Mouse (Mus musculus): ENCODE results near the gene Fdxr. TPM values are rescaled to one million over a fixed set of nuclear protein-coding genes. Genes with fewer than 3 reads are reported as not detected.

Fdxr gene
- polyA plus RNA-seq, 1 experiment from 2014 or later: 10.0 TPM

DNA sequence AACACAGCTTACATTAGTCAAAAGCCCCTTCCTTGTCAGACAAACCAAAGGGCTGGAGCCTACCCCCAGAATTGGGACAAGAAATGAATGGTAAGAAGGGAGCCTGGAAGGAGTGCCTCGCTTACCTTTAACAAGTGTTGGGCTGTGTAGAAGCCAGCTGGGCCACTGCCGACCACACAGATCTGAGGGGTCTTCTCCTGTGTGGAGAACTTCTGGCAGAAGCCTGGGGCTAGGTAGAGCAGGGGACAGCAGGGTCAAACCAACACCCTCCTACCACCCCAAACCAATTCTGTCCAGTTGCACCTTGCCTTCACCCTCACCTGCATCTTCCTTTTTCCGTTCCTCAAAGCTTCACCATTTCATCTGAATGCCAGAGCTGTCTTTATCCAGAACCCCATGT, 896 bp downstream of the Fdxr start:
- Histone ChIP-seq H3K27me3 (ENCODE audit: control insufficient read depth, insufficient read depth, low read length) (peaks cover under 1% of the 10 kb centered on the region; the same call in 1 of the 2 replicates), H3K4me2 (peak overlapping the region; percentile 92), H3K4me3 (ENCODE audit: low read depth, low read length) (peak overlapping the region; percentile 56), H3K9me3 (replicated peaks; ENCODE audit: control insufficient read depth, low read length) (no peaks in the 10 kb centered on the region), H3K4me1 (ENCODE audit: control insufficient read depth, insufficient read depth, low read length) (peaks cover 16% of the 10 kb centered on the region), H3K9ac (ENCODE audit: low read depth, low read length) (peak overlapping the region; percentile 74), H3K27ac (ENCODE audit: low read depth, low read length) (no peak overlapping the region), H3K36me3 (ENCODE audit: control insufficient read depth, insufficient read depth, low read length) (no peaks in the 10 kb centered on the region)
- WGBS (ENCODE audit: insufficient replicate concordance): 53% methylated on average over 3 of the region's 3 CpGs
- no peak for ATAC-seq (replicated peaks; ENCODE audit: insufficient number of reproducible peaks, low FRiP score, low TSS enrichment)

DNA sequence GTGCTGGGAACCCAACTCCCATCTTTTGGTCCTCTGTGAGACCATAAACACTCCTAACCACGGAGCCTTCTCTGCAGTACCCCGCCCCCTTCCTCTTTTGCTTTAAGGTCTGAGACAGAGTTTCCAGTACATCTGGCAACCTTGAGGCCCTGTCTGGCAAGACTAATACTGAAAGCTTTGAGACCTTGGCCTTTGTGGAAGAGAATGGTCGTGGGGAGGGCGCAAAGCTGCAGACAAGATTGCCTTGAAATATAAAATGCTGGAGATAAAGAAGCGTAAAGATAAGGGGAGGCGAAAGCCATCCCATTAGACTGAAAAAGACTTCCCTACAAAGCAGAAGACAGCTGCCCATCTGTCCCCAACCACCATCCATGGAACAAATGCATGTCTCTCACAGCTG, 1.3 kb downstream of the Fdxr start:
- no peak overlapping the region for H3K4me3 ChIP-seq (ENCODE audit: low read depth, low read length)

DNA sequence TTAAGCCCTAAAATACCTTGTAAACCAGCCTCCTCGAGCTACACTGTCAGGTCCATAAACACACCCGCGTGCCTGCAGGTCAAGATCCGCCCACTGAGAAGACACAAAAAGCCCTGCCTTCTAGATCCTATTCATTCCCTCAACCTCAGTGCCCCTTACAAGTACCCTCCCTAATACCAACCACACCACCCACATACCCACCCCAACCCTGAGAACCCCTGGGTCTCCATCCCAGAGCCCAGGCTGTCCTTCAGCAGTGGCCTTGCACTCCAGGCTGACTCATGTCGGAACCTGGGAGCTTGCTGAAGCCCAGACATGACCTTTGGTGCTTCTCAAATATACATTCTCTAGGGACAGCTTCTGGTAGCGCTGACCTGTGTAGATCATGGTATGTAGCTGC, 2.1 kb downstream of the Fdxr start:
- H3K36me3 ChIP-seq (ENCODE audit: control insufficient read depth, insufficient read depth, low read length): no peaks in the 10 kb centered on the region
- 89% methylated on average over 6 of the region's 6 CpGs for WGBS (ENCODE audit: insufficient replicate concordance)
- no peak overlapping the region for H3K4me3 ChIP-seq (ENCODE audit: low read depth, low read length)
- H3K4me1 ChIP-seq (ENCODE audit: control insufficient read depth, insufficient read depth, low read length): peaks cover 16% of the 10 kb centered on the region
- H3K9ac ChIP-seq (ENCODE audit: low read depth, low read length): no peak overlapping the region
- no peak overlapping the region for H3K27ac ChIP-seq (ENCODE audit: low read depth, low read length)
- ATAC-seq (replicated peaks; ENCODE audit: insufficient number of reproducible peaks, low FRiP score, low TSS enrichment): no peak
- peaks cover 3% of the 10 kb centered on the region for H3K27me3 ChIP-seq (ENCODE audit: control insufficient read depth, insufficient read depth, low read length)
- H3K9me3 ChIP-seq (replicated peaks; ENCODE audit: control insufficient read depth, low read length): no peaks in the 10 kb centered on the region
- H3K4me2 ChIP-seq: no peak overlapping the region

More for the DNA sequence above, 1.3 kb downstream of the Fdxr start:
- Histone ChIP-seq H3K9me3 (replicated peaks; ENCODE audit: control insufficient read depth, low read length) (no peaks in the 10 kb centered on the region), H3K36me3 (ENCODE audit: control insufficient read depth, insufficient read depth, low read length) (no peaks in the 10 kb centered on the region), H3K4me1 (ENCODE audit: control insufficient read depth, insufficient read depth, low read length) (peaks cover 16% of the 10 kb centered on the region), H3K9ac (ENCODE audit: low read depth, low read length) (no peak overlapping the region), H3K4me2 (no peak overlapping the region), H3K27me3 (ENCODE audit: control insufficient read depth, insufficient read depth, low read length) (peaks cover 3% of the 10 kb centered on the region; the same call in 1 of the 2 replicates), H3K27ac (ENCODE audit: low read depth, low read length) (no peak overlapping the region)
- WGBS (ENCODE audit: insufficient replicate concordance): 71% methylated on average over 6 of the region's 6 CpGs
- ATAC-seq (replicated peaks; ENCODE audit: insufficient number of reproducible peaks, low FRiP score, low TSS enrichment): no peak

DNA sequence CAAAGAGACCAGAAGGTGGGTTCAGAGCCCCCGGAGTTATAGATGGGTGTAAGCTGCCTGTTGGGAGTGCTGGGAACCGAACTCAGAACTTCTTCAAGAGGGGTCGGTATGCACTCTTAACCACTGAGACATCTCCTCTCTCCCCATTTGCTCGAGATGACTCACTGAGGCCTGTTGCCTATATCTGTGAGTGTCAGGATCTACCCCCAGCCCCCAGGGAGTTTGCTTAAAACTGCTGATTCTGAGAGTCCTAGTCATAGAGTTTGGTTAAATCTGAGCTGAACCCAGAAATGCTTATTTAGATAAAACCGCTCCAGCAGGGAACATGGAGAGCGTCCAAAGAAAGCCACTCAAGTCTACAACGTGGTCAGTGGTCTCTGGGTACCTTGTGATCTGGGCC, 2.7 kb downstream of the Fdxr start:
- Histone ChIP-seq H3K36me3 (ENCODE audit: control insufficient read depth, insufficient read depth, low read length) (0 out of 2 replicates have a peak, but pooled peaks cover under 1% of the 10 kb centered on the region), H3K27me3 (ENCODE audit: control insufficient read depth, insufficient read depth, low read length) (peaks cover 9% of the 10 kb centered on the region), H3K27ac (ENCODE audit: low read depth, low read length) (no peak overlapping the region), H3K4me2 (no peak overlapping the region), H3K9me3 (replicated peaks; ENCODE audit: control insufficient read depth, low read length) (no peaks in the 10 kb centered on the region), H3K4me1 (ENCODE audit: control insufficient read depth, insufficient read depth, low read length) (peaks cover 16% of the 10 kb centered on the region), H3K4me3 (ENCODE audit: low read depth, low read length) (no peak overlapping the region), H3K9ac (ENCODE audit: low read depth, low read length) (no peak overlapping the region)
- no peak for ATAC-seq (replicated peaks; ENCODE audit: insufficient number of reproducible peaks, low FRiP score, low TSS enrichment)
- 80% methylated on average over 7 of the region's 7 CpGs for WGBS (ENCODE audit: insufficient replicate concordance)

- peaks cover 13% of the 10 kb centered on the region for H3K27me3 ChIP-seq (ENCODE audit: control insufficient read depth, insufficient read depth, low read length)
- no peaks in the 10 kb centered on the region for H3K9me3 ChIP-seq (replicated peaks; ENCODE audit: control insufficient read depth, low read length)
- H3K9ac ChIP-seq (ENCODE audit: low read depth, low read length): 0 out of 2 replicates have a peak overlapping the region, but pooled peaks have one; percentile 43
- WGBS (ENCODE audit: insufficient replicate concordance): 49% methylated on average over 7 of the region's 7 CpGs
- no peak overlapping the region for H3K4me2 ChIP-seq
- 0 out of 2 replicates have a peak, but pooled peaks cover 2% of the 10 kb centered on the region for H3K36me3 ChIP-seq (ENCODE audit: control insufficient read depth, insufficient read depth, low read length)
- no peak overlapping the region for H3K27ac ChIP-seq (ENCODE audit: low read depth, low read length)
- ATAC-seq (replicated peaks; ENCODE audit: insufficient number of reproducible peaks, low FRiP score, low TSS enrichment): no peak
- no peak overlapping the region for H3K4me3 ChIP-seq (ENCODE audit: low read depth, low read length)
- peaks cover 16% of the 10 kb centered on the region for H3K4me1 ChIP-seq (ENCODE audit: control insufficient read depth, insufficient read depth, low read length)
Observed at GRCm38 (mm10) chr11:115273735-115274134, 3.1 kb downstream of the Fdxr start.

- peaks cover 13% of the 10 kb centered on the region for H3K4me1 ChIP-seq (ENCODE audit: control insufficient read depth, insufficient read depth, low read length)
- no peak overlapping the region for H3K4me3 ChIP-seq (ENCODE audit: low read depth, low read length)
- no peak overlapping the region for H3K27ac ChIP-seq (ENCODE audit: low read depth, low read length)
- ATAC-seq (replicated peaks; ENCODE audit: insufficient number of reproducible peaks, low FRiP score, low TSS enrichment): no peak
- 65% methylated on average over 10 of the region's 10 CpGs for WGBS (ENCODE audit: insufficient replicate concordance)
- H3K36me3 ChIP-seq (ENCODE audit: control insufficient read depth, insufficient read depth, low read length): peaks cover 2% of the 10 kb centered on the region; the same call in 1 of the 2 replicates
- H3K27me3 ChIP-seq (ENCODE audit: control insufficient read depth, insufficient read depth, low read length): peaks cover 21% of the 10 kb centered on the region
- no peaks in the 10 kb centered on the region for H3K9me3 ChIP-seq (replicated peaks; ENCODE audit: control insufficient read depth, low read length)
- no peak overlapping the region for H3K4me2 ChIP-seq
- no peak overlapping the region for H3K9ac ChIP-seq (ENCODE audit: low read depth, low read length)
Observed at GRCm38 (mm10) chr11:115272894-115273498, 3.9 kb downstream of the Fdxr start.

GRCm38 (mm10) chr11:115271481-115271880, 5.4 kb downstream of the Fdxr start:
- H3K36me3 ChIP-seq (ENCODE audit: control insufficient read depth, insufficient read depth, low read length): peaks cover 2% of the 10 kb centered on the region; the same call in 1 of the 2 replicates
- no peak overlapping the region for H3K4me3 ChIP-seq (ENCODE audit: low read depth, low read length)
- H3K4me2 ChIP-seq: no peak overlapping the region
- ATAC-seq (replicated peaks; ENCODE audit: insufficient number of reproducible peaks, low FRiP score, low TSS enrichment): no peak
- peaks cover 13% of the 10 kb centered on the region for H3K4me1 ChIP-seq (ENCODE audit: control insufficient read depth, insufficient read depth, low read length)
- no peak overlapping the region for H3K27ac ChIP-seq (ENCODE audit: low read depth, low read length)
- no peak overlapping the region for H3K9ac ChIP-seq (ENCODE audit: low read depth, low read length)
- peaks cover 36% of the 10 kb centered on the region for H3K27me3 ChIP-seq (ENCODE audit: control insufficient read depth, insufficient read depth, low read length)
- H3K9me3 ChIP-seq (replicated peaks; ENCODE audit: control insufficient read depth, low read length): no peaks in the 10 kb centered on the region
- 67% methylated on average over 10 of the region's 10 CpGs for WGBS (ENCODE audit: insufficient replicate concordance)

- Histone ChIP-seq H3K36me3 (ENCODE audit: control insufficient read depth, insufficient read depth, low read length) (peaks cover 2% of the 10 kb centered on the region; the same call in 1 of the 2 replicates), H3K27me3 (ENCODE audit: control insufficient read depth, insufficient read depth, low read length) (peaks cover 40% of the 10 kb centered on the region), H3K9ac (ENCODE audit: low read depth, low read length) (no peak overlapping the region), H3K27ac (ENCODE audit: low read depth, low read length) (no peak overlapping the region), H3K9me3 (replicated peaks; ENCODE audit: control insufficient read depth, low read length) (no peaks in the 10 kb centered on the region), H3K4me3 (ENCODE audit: low read depth, low read length) (no peak overlapping the region), H3K4me2 (no peak overlapping the region), H3K4me1 (ENCODE audit: control insufficient read depth, insufficient read depth, low read length) (peaks cover 12% of the 10 kb centered on the region)
- WGBS (ENCODE audit: insufficient replicate concordance): 72% methylated on average over 9 of the region's 9 CpGs
- no peak for ATAC-seq (replicated peaks; ENCODE audit: insufficient number of reproducible peaks, low FRiP score, low TSS enrichment)
Observed at GRCm38 (mm10) chr11:115271052-115271451, 5.8 kb downstream of the Fdxr start.

Data from heart, embryonic 11.5 days (tissue).